Mouse (Mus musculus) mouse embryonic stem cell (cell line): ENCODE measurements around the gene Gjd3.
"Not testable (repeated sequence)": the region's sequence is repeated elsewhere in the genome, so short reads cannot be mapped to it uniquely, and the experiment has no call there.

Experiments used
- in situ Hi-C, 2 experiments: fragments of 300-500 bp; cut with MboI; formaldehyde crosslinking; loops; 1 replicate in 1 of 2; 3 replicates in 1 of 2; pipeline ENCODE4 v1.14.3; 2019 to 2020; ENCODE audit warnings: low sequenced_read_pairs in 2 of 2, low pct_unique_long_range_greater_than_20kb in 1 of 2, mixed read lengths in 1 of 2; ENCODE audit not compliant: unreplicated experiment in 1 of 2

The Gjd3 gene

DNA sequence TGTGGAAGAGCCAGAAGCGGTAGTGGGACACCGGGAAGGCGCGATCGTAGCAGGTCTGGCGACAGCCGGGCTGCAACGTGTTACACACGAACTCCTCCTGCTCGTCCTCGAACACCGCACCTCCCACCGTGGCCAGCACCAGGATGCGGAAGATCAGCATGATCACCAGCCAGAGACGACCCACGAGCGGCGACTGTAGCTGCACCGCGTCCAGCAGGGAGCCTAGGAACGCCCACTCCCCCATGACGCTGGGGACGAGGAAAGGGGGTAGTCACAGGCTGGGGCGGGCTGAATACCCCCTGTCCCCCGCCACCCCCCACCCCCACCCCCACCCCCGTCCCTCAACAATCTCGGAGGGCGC lies at the start of gene Gjd3:
Gjd3 (minus strand) TSS at position 244 of the 361 bp plus-strand sequence.
- in situ Hi-C loops = no loop called here

DNA sequence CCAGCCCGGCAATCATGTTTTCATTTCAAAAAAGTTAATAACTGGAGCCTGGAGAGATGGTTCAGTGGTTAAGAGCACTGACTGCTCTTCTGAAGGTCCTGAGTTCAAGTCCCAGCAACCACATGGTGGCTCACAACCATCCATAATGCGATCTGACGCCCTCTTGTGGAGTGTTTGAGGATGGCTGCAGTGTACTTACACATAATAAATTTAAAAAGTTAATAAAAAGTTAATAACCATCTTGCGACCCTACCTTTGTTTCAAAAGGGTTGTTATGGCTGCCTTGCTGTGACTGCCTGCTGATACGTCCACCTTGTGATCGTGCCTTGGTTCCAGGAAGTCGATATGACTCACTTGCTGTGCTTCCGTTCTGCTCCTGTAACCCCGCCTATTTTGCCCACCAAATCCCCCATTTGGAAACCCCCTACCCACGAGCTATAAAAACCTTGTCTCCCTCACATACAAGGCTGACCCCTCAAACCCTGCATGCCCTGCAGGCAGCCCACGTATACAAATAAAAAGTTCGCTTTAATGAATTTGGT lies 44.2 kb upstream of the Gjd3 start:
- in situ Hi-C loops = no loop called here

DNA sequence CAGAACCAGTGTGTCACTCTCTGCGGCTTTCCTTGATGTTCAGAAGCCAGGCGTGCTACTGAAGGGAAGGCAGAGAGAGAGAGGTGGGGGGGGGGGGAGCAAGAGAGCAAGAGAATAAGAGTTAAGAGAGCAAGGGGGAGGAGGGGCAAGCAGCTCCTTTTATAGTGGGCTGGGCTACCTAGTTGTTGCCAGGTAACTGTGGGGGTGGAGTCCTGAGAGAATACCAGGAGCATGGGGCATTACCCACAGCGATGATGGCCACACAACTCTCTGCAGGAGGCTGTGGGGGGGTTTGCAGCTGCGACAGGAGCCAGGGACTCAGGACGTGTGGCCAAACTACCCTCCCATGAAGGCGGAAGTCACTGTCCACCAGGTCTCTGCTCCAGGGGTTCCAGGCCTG lies 43.1 kb upstream of the Gjd3 start:
- in situ Hi-C loops = no loop called here

DNA sequence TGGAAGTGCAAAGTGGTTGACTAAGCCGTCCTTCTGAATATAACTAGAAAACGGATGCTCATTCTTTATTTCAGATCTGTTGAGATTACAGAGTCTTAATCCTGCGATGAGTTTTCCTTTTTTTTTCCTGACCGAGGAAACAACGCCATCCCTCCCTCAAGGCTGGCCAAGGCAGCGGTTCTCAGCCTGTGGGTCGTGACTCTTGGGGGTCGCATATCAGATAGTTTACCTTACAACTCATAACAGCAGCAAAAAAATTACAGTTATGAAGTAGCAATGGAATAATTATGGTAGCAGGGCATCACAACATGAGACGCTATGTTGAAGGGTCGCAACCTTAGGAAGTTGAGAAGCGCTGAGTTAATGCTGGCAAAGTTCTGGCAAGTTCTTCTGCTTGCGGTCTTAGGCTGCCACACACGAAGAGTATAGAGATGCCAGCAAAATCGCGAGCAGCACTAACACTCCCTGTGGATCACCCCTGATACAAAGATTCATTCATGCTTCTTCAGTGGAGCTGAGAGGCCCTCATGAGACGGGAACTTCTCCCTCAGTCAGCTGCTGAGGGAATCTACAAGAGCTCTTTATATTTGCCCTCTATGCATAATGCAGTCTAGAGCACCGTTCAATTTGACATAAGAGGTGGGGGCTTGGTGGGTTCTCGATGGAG lies 41.8 kb upstream of the Gjd3 start:
- in situ Hi-C loops = loop anchor here (25.0 kb wide), 3 partner anchors 787 to 1862 kb away; partner anchors contain the start of gene Tbkbp1 (in 1 of the 2)

DNA sequence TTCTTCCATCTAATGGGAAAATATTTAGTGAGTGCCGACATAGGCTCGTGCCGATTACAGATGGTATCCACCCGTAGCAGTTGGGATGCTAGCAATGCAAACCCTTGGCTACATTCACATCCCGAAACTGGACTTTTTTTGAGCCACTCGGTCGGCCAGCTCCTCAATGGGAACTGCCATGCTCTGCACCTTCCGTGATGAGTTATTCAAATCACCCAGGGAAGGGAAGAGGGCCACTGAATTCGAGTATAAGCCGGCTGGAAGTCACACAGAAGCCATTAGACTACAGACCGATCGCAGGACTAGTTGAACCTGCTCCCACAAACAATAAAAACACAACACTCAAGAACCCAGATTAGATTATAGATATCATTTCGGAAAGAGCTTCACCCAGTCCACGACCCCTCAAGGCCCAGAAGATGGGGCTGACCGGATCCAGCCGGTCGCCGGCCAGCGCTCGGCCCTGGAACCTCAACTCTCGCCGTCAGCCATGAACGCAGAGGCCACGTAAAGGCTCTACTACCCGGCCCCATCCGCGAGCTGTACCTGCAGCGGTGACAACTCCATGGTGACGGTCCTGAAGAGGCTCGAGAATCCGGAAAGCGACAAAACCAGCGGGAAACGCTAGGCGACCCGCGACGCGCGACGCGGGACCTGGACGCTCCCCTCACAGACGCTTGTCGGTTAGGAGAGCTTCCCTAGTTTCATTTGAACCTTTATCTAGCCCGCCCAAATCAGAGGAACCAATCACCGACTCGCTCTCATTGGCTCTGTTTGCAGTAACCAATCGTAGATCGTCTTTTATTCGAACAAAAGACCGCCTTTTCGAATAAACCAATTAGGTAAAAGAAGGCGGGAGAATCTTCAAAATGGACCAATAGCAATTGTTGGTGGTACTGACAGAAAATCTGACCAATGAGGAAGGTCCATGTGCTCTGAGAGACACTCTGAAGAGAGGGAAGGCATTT lies 41.0 kb upstream of the Gjd3 start, which contains the start of gene Top2a:
Top2a (minus strand) TSS at position 690 of the 968 bp plus-strand sequence.
- in situ Hi-C loops = loop anchor here (25.0 kb wide), 3 partner anchors 786 to 1861 kb away; partner anchors contain the start of gene Tbkbp1 (in 1 of the 2)

DNA sequence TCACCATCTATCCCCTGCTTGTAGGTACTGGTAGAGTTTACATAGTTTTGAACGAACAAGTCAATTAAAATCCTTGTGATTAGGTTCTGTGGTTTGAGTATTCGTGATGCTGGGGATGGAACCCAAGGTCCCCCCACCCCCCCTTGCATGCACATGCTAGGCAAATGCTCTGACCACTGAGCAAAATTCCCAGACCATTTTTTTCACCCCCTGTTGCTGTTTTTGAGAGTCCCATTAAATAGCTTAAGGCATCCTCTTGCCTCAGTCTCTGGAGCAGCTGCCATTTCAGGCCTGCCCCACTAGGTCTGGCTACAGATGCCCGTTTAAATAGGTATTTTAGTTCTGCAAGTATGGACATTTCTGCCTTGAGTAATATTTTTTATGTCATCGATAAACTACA lies 40.3 kb upstream of the Gjd3 start:
- in situ Hi-C loops = loop anchor here (25.0 kb wide), 3 partner anchors 786 to 1861 kb away; partner anchors contain the start of gene Tbkbp1 (in 1 of the 2)

DNA sequence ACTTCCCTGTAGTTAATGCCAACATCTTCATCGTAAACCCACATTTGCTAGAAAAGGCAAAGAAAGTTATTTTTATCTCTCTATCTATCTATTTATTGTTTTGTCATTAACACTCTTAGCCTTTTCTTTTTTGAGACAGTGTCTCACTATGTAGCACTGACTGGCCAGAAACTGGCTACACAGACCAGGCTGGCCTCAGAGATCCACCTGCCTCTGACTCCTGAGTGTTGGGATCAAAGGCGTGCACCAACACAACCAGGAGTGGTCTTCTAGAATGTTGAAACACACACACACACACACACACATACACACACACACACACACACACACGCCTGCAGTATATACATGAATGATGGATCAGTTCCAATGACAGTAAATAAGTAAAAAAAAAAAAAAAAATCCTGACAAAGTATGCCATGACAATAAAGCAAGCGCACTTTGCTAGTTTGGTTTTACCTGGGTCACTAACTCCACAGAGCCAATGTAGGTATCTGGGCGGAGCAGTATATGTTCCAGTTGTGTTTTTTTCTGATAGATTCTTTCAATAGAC lies 39.6 kb upstream of the Gjd3 start:
- in situ Hi-C loops = loop anchor here (25.0 kb wide), 3 partner anchors 785 to 1860 kb away; partner anchors contain the start of gene Tbkbp1 (in 1 of the 2)

DNA sequence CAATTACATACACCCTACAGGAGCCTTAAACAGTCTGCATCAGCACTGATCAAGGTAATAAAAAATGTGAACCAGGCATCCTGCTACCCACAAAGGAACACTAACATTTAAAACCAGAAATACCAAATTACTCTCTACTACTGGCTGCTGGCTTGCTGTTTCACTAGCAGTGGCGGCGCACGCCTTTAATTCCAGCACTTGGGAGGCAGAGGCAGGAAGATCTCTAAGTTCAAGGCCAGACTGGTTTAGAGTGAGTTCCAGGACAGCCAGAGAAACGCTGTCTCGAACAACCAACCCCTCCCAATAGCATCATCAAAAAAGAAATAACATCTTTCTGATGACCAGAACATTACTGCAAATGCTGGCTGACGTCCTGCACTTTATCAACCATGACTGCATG lies 37.0 kb upstream of the Gjd3 start:
- in situ Hi-C loops = loop anchor here (10.0 to 25.0 kb wide), 4 partner anchors 783 to 1858 kb away; partner anchors contain the start of gene Tbkbp1 (in 1 of the 2)

DNA sequence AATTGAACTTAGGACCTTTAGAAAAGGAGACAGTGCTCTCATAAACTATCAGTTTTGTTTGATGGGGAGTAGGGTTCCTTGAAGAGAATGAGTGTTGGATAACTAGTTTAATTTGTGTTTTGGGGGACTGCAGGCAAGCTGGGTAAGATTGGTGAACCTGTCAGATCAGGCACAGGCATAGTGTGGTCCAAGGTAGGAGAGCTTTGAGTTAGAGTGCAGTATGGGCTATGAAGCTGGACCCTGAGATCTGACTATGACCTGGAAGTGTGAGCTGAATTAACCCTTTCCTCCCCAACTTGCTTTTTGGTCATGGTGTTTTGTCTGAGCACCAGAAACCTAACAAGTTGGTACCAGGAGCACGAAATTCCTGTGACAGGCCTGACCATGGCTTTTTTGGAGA lies 31.0 kb upstream of the Gjd3 start:
- in situ Hi-C loops = loop anchor here (5.0 to 25.0 kb wide), 5 partner anchors 97 to 1852 kb away; partner anchors contain the start of gene Tbkbp1 (in 1 of the 2)

DNA sequence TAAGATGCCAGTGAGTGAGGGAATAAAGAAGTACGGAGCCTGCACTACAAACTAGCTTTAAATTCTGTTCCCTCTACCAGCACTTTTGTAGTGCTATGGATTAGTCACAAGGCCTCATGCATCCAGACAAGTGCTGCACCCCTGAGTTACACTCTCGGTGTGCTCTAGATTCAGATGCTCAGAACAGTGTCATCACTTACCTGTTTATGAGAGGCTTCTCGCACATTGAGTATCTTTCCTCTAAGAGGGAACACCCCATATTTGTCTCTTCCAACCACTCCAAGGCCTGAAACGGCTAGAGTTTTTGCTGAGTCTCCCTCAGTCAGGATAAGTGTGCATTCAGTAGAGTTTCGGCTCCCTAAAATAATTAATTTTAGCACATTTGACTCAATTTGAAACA lies 27.9 kb upstream of the Gjd3 start:
- in situ Hi-C loops = loop anchor here (5.0 to 25.0 kb wide), 5 partner anchors 93 to 1848 kb away; partner anchors contain the start of gene Tbkbp1 (in 1 of the 2)

DNA sequence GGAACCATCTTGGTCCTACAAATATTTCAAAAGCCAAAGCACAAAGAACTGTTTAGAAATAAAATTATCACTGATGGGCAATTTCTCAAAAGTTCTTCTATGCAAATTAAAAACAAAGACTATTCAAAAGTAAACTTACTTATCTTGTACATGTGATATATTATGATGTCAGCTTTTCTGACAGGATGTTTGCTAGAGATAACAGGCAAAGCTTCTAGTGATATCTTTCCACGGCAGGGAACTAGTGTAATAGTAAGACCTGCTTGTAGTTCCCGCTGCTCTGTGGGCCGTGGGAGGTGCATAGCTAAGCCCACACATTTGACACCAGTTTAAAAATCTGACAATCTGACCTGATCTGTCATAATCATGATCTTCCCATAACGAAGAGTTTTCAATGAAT lies 27.3 kb upstream of the Gjd3 start:
- in situ Hi-C loops = loop anchor here (5.0 to 25.0 kb wide), 5 partner anchors 93 to 1848 kb away; partner anchors contain the start of gene Tbkbp1 (in 1 of the 2)

DNA sequence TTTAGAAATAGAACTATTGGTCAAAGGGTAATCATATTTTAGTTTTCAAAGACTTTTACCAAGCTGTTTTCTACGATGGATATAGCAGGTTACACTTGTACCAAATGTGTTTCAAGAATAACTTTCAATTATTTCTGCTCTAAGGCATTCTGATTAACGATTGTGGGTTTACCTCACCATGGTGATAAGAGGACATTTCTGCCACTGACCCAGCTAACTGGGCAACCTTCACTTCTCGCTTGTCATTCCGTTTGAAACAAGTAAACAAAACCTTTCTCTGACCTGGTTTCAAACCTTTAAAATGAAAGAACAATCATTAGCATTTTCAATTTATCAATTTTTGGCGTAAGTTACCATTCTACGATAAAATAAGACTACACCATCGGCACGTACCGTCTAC lies 24.0 kb upstream of the Gjd3 start:
- in situ Hi-C loops = loop anchor here (10.0 to 25.0 kb wide), 4 partner anchors 92 to 1844 kb away; partner anchors contain the start of gene Tbkbp1 (in 1 of the 2)

DNA sequence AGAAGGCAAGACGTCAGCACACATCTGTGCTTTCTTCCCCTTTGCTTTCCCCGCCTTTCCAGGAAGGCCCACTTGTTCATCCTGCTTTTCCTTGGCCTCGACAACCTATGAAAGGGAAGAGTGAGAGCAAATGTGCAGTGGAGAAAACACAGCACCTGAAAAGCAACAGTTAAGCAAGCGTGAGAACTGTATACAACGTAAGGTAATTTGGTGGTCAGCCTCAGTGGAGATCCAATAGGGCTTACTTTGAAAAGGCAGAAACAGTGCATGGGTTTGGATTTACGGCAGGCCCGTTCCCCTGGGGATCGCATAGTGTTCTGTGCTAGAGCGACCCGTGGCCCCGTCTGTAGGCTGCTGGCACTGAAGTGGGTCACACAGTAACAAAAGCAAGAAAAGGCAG lies 16.4 kb upstream of the Gjd3 start:
- in situ Hi-C loops = no loop called here

DNA sequence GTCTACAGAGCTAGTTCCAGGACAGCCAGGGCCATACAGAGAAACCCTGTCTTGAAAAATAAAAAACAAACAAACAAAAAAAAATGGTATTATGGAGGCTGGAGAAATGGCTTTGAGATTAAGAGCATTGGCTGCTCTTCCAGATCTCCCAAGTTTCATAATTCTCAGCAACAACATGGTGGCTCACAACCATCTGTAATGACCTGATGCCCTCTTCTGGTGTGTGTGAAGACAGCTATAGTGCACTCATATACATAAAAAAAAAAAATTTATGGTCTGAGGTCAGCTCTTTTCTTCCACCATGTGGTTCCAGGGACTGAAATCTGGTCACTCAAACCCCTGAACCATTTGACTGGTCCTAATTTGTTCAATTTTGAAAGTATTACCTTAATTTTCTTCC lies 16.0 kb upstream of the Gjd3 start:
- in situ Hi-C loops = no loop called here

DNA sequence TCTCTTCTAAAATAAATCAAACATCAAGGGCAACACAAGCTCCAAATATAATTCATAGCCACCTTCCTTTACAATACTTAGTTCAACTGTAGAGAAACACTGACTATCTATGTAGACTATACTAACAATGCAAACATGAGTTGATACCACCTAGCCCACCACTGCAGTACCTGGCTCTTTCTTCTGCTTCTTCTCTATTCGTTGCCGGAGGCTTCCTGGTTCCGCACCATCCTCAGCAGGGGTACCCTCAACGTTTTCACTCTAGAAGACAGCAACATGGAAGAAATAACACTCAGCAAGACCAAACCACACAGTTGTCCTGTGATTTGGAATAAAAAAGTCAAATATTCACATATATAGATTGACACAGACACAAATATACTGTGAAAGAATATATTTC lies 14.8 kb upstream of the Gjd3 start:
- in situ Hi-C loops = no loop called here

DNA sequence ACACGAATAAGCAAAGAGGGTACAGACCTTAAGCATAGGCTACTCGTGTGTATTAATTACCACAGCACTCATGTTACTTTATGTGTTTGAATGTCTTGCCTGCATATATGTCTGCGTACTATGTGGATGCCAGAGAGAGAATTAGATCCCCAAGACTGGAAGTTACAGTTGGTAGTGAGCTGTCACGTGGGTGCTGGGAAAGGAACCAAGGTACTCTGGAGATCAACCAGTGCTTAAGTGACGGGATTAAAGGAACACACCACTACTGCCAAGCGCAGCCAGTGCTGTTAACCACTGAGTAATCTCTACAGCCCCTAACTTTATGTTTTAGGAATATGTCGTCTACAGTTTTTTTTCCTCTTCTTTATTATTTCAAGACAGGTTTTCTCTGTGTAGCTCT lies 13.2 kb upstream of the Gjd3 start:
- in situ Hi-C loops = no loop called here

DNA sequence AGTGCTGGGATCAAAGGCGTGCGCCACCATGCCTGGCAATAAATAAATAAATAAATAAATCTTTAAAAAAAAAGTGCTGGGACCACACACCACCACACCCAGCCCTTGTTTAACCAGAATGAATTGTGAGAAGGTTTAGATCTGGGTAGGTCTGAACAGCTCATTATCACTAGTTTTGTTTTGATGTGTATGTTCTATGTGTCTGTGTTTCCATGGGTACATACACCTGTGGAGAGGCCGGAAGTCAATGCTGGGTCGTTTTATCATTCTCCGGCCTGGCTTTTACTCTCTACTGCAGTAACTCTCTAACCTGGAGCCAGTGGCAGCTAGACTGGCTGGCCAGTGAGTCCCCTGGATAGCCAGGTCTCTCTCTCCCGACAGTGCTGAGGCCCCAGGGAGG lies 8.1 kb upstream of the Gjd3 start:
- in situ Hi-C loops = no loop called here

DNA sequence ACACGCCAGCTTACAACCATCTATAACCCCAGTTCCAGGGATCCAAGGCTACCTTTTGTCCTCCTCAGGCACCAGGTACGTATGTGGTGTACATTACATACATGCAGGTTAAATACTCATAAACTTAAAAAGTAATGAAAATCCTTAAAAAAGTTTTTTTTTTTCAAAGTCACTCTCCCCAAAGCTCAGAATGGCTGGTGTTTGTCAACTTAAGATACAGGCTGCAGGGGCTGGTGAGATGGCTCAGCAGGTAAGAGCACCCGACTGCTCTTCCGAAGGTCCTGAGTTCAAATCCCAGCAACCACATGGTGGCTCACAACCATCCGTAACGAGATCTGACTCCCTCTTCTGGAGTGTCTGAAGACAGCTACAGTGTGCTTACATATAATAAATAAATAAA lies 5.4 kb upstream of the Gjd3 start:
- in situ Hi-C loops = not testable (repeated sequence)
